Mouse (Mus musculus): ENCODE results near the gene Sac3d1.

Sac3d1 gene

GRCm38 (mm10) chr19:6121761-6122160 is 3.3 kb upstream of the Sac3d1 start:
- no peak for DNase-seq (ENCODE audit: low spot score in 2 of 2)

GRCm38 (mm10) chr19:6118677-6119185 is 281 bp upstream of the Sac3d1 start:
- DNase-seq (ENCODE audit: low spot score in 2 of 2): no peak

- DNase-seq (ENCODE audit: low spot score in 2 of 2): no peak
These were observed 984 bp downstream of the Sac3d1 start for GRCm38 (mm10) chr19:6117346-6117985.

- DNase-seq (ENCODE audit: low spot score in 2 of 2): no peak
These were observed 2.2 kb downstream of the Sac3d1 start for GRCm38 (mm10) chr19:6116113-6116850.

GRCm38 (mm10) chr19:6113116-6113515 is 5.3 kb downstream of the Sac3d1 start:
- DNase-seq (ENCODE audit: low spot score in 2 of 2): no peak

GRCm38 (mm10) chr19:6105586-6105985 is 12.9 kb downstream of the Sac3d1 start, which contains the start of gene Naaladl1:
Gene Naaladl1, plus strand, starts transcription at chr19:6105782.
- no peak for DNase-seq (ENCODE audit: low spot score in 2 of 2)

- no peak for DNase-seq (ENCODE audit: low spot score in 2 of 2)
These were observed 14.0 kb downstream of the Sac3d1 start for GRCm38 (mm10) chr19:6104476-6104875.

GRCm38 (mm10) chr19:6102169-6102853 is 16.1 kb downstream of the Sac3d1 start:
- DNase-seq (ENCODE audit: low spot score in 2 of 2): no peak

GRCm38 (mm10) chr19:6101186-6101585 is 17.3 kb downstream of the Sac3d1 start:
- DNase-seq (ENCODE audit: low spot score in 2 of 2): no peak

GRCm38 (mm10) chr19:6097847-6098246 is 20.6 kb downstream of the Sac3d1 start:
- no peak for DNase-seq (ENCODE audit: low spot score in 2 of 2)

GRCm38 (mm10) chr19:6094119-6094518 is 24.3 kb downstream of the Sac3d1 start, which contains the start of gene AC131692.1:
Gene AC131692.1, plus strand, starts transcription at chr19:6094419.
- DNase-seq (ENCODE audit: low spot score in 2 of 2): no peak

- no peak for DNase-seq (ENCODE audit: low spot score in 2 of 2)
These were observed 29.6 kb downstream of the Sac3d1 start for GRCm38 (mm10) chr19:6088841-6089240.

GRCm38 (mm10) chr19:6085417-6085879 is 33.0 kb downstream of the Sac3d1 start:
- peak in 1 of 2 experiments; percentile 29 for DNase-seq (ENCODE audit: low spot score in 2 of 2)

GRCm38 (mm10) chr19:6084478-6085248 is 33.8 kb downstream of the Sac3d1 start, which contains the start of the genes Zfpl1 and Cdca5:
Gene Zfpl1, minus strand, starts transcription at chr19:6084956.
Gene Cdca5, plus strand, starts transcription at chr19:6084983.
- DNase-seq (ENCODE audit: low spot score in 2 of 2): peak; percentile 92 to 95

- DNase-seq (ENCODE audit: low spot score in 2 of 2): no peak
These were observed 36.3 kb downstream of the Sac3d1 start, which contains the start of gene Gm28374 for GRCm38 (mm10) chr19:6082156-6082555. Gene Gm28374, minus strand, starts transcription at chr19:6082256.

GRCm38 (mm10) chr19:6079983-6080480 is 38.4 kb downstream of the Sac3d1 start, which contains the start of gene Tmem262:
Gene Tmem262, plus strand, starts transcription at chr19:6080033.
- no peak for DNase-seq (ENCODE audit: low spot score in 2 of 2)

- peak; percentile 82 to 84 for DNase-seq (ENCODE audit: low spot score in 2 of 2)
These were observed 41.7 kb downstream of the Sac3d1 start, which contains the start of gene Vps51 for GRCm38 (mm10) chr19:6076564-6077393. Gene Vps51, minus strand, starts transcription at chr19:6077231.

- no peak for DNase-seq (ENCODE audit: low spot score in 2 of 2)
These were observed 44.6 kb downstream of the Sac3d1 start for GRCm38 (mm10) chr19:6073889-6074288.

- DNase-seq (ENCODE audit: low spot score in 2 of 2): no peak
These were observed 47.2 kb downstream of the Sac3d1 start for GRCm38 (mm10) chr19:6071261-6071660.
